Mouse (Mus musculus) E14TG2a.4 (cell line): ENCODE measurements at regions not wholly inside any gene's neighbourhood (a gene's known extent, or its start where the extent isn't known, plus 50 kb on each side); places are given as distances from the start of the nearest gene placed in this dataset.

Experiments
- CTCF ChIP-seq: conservative IDR thresholded peaks from 2 replicates; pipeline ENCODE4 v1.5.1; 2014; ENCODE audit warnings: low read length
- NANOG ChIP-seq: IDR thresholded peaks from 2 replicates; pipeline ENCODE4 v1.6.1; 2014; ENCODE audit warnings: borderline replicate concordance, low read length, mixed read lengths
- POU5F1 ChIP-seq: IDR thresholded peaks from 2 replicates; pipeline ENCODE4 v1.6.1; 2014; ENCODE audit warnings: low read length, borderline replicate concordance

DNA sequence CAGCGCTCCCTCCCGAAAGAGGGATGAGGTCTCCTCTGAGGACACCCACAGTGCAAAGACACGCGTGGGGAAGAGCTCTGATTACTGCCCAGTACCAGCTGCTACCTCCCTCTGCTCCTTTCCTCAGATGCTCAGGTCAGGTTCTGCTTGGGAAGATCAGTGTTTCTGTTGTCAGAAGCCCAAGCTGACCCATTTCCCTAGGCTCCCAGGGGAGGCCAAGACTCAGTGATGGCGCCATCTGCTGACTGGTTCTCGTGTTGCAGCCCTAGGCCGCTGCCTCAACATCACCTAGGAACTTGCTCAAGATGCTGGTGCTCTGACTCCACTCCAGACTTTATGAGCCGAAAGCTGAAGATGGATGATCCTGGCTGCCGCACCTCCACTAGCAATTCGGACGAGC is 52.4 kb upstream of the Gramd1b start:
- TF ChIP-seq CTCF: peak; percentile 82
- no peak for TF ChIP-seq NANOG
- TF ChIP-seq POU5F1: no peak
